Mouse (Mus musculus): ENCODE results near the gene Prkca.

- no peak for TF ChIP-seq CHD2 (IDR thresholded peaks at IDR 0.05; ENCODE audit: low read depth, low read length)
- no peak for TF ChIP-seq HCFC1 (IDR thresholded peaks at IDR 0.05; ENCODE audit: borderline replicate concordance, insufficient read depth, low read length)
- TF ChIP-seq ZNF384 (IDR thresholded peaks at IDR 0.05; ENCODE audit: low read depth, low read length), result no peak
- TF ChIP-seq ZC3H11A (IDR thresholded peaks at IDR 0.05; ENCODE audit: borderline replicate concordance, low read depth, low read length), result no peak
- TF ChIP-seq MAFK (IDR thresholded peaks at IDR 0.05; ENCODE audit: insufficient read depth, low read depth, low read length), result no peak
Measured at GRCm38 (mm10) chr11:108240924-108241498, 102.7 kb downstream of the Prkca start.
